Mouse (Mus musculus) monocyte, adult 5-6 weeks (primary cell): ENCODE data around the gene Baiap2. TPM values are rescaled to one million over a fixed set of nuclear protein-coding genes. Genes with fewer than 3 reads are reported as not detected.
A peak's percentile ranks its signal among the peaks of the same experiment; 100 is the strongest.

Experiments used
- ATAC-seq: fragments of 153-309, 156-312 bp; replicated peaks from 2 replicates; pipeline ENCODE4 v1.8.0; 2017; ENCODE audit warnings: mild to moderate bottlenecking; ENCODE audit not compliant: low TSS enrichment, insufficient number of reproducible peaks, severe bottlenecking, poor library complexity, low FRiP score
- total RNA-seq: library from RNA; stranded (forward); fragments of 200-1000, 200-491, 200-594 nt; gene quantifications from 3 replicates; pipeline ENCODE4 v1.2.3, GENCODE M21; 2017

Baiap2 gene
- total RNA-seq, 1 experiment from 2014 or later: 3.5 TPM

GRCm38 (mm10) chr11:119991338-119991678 is 48.7 kb downstream of the Baiap2 start:
- ATAC-seq: peak; percentile 59

GRCm38 (mm10) chr11:119997351-119997750 is 54.8 kb downstream of the Baiap2 start:
- ATAC-seq: no peak

GRCm38 (mm10) chr11:120002041-120002440 is 59.5 kb downstream of the Baiap2 start:
- ATAC-seq: no peak

DNA sequence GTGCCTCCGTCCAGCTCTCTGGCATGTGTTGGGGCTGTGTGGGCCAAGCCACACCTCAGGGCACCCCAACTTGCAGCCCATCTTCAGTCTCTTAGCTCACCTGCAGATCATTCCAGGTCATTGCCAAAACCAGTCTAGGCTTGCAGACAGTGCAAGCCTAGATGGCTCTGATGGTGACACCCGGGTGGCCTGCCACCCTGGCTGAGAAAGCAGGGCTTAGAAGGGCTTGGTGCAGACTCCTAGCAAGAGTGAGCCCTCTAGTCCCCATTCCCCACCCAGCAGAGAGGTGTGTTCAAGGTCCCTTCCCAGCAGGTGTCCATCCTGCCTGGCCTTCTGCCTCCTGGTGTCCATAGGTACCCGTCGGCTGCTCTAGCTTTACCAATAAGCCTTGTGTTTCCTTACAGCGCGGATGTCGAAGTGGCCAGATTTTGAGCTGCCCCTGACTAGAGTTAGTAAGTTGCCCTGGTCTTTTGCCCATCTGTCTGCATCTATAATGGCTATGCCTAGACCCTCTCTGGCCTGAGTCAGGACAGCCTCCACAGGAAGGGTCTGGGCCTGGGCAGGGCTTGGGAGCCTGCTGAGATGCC is 60.2 kb downstream of the Baiap2 start:
- no peak for ATAC-seq

- no peak for ATAC-seq
Measured at GRCm38 (mm10) chr11:120005434-120006317, 63.1 kb downstream of the Baiap2 start.

DNA sequence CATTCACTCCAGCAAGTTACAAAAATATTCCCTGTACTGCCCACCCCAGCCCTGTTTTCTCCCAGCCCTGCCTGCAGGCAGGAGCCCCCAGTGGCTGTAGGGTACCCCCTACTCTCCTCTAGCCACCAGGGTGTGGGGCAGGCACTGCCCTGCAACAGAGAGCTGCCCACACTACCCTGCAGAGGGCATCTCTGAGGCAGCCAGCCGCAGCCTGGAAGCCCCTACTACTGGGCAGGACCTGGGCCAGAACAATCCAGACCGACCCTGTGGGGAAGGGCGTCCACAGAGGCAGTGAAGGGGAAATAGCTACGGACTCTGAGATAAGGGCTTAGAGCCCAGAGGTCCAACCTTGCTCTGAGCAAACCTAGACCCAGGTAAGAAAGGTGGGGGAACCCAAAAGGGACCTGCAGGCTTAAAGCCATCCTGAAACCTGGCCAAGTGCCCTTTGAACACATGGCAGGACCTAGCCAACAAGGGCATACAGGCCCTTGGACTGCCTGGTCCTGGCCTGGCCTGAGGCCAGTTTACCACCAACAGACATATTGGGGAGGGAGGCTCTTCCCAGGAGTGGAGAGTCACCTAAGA is 65.0 kb downstream of the Baiap2 start:
- no peak for ATAC-seq

DNA sequence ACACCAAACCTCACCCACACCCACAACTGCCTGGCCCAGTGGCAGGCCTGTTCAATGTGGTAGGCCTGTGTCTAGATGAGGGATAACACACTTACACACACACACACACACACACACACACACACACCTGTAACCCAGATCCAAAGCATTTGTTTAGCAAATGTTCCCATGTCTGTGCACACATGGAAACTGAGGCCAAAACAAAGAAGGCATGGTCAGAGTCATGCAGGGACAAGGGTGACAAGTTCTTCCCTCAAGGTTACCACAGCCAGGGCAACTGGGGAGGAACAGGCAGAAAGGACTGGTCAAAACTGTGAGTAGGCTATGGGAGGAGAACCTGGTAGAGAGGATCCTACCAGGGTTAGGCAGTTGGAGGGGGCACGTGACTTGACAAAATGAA is 65.9 kb downstream of the Baiap2 start:
- no peak for ATAC-seq

DNA sequence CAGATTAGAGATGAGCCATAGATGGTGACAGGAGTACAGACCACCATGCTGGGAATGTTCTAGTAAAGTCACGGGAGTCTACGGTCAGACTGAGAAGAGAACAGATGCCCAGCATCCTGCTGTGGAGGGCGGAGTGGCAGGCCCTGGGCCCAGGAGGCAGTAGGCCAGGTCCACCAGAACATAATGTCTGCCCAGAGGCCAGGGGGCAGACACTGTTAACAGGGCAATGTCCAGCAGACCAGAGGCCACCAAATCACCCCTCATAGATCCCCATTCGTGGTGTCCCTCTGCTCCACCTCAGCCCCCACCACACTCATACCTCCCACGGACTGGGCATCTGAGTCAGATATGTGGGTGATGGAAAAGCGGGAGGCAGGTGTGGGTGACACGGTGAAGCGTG is 66.4 kb downstream of the Baiap2 start:
- ATAC-seq: no peak

- no peak for ATAC-seq
Measured at GRCm38 (mm10) chr11:120009937-120010336, 67.4 kb downstream of the Baiap2 start.

GRCm38 (mm10) chr11:120011114-120011760 is 68.7 kb downstream of the Baiap2 start:
- ATAC-seq: no peak

DNA sequence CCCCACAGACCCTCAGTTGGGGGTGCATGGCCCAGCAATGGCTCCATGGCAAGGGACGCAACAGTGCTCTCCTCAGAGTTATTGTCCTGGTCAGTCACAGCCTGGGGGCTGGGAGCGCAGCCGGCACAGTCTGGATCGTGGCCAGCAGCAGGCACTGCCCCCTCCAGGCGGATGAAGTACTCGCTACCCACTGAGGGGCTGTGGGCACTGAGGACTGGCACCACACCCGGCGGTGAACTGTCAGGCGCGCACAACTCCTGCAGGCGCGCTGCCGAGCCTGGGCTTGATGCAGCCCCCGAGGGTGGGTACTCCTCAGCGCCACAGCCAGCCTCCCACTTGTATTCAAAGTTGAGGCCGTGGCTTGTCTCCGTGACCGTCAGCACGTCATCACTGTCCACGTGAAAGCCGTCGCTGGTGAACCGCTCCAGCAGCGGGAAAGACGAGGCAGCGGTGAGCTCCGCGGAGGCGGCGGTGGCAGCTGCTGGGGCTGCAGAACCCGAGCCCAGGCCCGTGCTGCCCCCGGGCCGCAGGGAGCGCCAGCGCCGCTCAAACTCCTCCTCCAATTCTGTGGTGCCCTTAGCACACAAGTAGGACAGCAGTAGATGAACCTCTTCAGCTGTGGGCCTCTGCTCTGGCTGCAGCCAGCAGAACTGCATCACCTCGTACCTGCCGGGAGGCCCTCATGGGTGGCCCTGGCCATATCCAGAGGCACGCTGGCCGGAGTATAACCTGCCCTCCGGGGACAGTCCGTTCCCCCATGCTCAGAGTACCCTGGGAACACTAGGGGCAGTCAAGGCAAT is 69.4 kb downstream of the Baiap2 start:
- no peak for ATAC-seq

DNA sequence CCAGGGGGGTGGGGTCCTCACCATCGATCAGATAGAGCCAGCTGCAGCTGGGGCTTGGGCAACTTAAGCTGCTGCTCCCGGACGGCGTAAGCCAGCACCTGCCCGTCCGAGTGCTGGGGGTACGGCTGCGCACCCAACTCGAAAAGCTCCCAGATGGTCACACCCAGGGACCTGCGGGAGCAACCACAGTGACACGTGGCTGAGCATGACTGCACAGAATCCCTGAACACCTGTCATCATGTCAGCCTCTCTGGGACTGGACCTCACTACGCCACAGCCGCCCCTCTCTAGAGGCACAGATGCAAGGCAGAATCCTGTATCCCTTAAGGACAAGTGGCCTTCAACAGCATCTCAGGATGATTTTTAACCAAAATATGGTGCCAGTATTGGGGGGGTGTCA is 70.1 kb downstream of the Baiap2 start:
- ATAC-seq: no peak

GRCm38 (mm10) chr11:120013174-120013711 is 70.7 kb downstream of the Baiap2 start:
- ATAC-seq: peak; percentile 88

DNA sequence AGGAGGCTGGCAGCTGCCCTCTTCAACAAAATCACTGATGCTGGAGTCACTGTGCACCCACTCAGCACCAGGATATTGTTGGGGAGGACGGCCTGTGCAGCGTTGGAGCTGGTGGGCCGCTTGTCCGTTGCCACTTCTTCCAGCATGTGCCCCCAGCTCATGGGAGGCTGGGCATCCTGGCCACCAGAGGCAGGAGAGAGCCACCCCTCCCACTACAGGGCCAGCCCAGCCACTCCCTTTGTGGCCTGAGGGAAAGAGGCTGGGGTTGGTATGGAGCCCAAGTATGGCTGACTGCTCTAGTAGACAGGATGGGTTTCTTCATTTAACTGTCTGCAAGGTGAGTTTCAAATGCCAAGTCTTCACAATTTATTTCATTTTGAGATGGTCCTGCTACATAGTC is 72.2 kb downstream of the Baiap2 start:
- ATAC-seq: no peak

GRCm38 (mm10) chr11:120017011-120017410 is 74.4 kb downstream of the Baiap2 start:
- ATAC-seq: no peak

DNA sequence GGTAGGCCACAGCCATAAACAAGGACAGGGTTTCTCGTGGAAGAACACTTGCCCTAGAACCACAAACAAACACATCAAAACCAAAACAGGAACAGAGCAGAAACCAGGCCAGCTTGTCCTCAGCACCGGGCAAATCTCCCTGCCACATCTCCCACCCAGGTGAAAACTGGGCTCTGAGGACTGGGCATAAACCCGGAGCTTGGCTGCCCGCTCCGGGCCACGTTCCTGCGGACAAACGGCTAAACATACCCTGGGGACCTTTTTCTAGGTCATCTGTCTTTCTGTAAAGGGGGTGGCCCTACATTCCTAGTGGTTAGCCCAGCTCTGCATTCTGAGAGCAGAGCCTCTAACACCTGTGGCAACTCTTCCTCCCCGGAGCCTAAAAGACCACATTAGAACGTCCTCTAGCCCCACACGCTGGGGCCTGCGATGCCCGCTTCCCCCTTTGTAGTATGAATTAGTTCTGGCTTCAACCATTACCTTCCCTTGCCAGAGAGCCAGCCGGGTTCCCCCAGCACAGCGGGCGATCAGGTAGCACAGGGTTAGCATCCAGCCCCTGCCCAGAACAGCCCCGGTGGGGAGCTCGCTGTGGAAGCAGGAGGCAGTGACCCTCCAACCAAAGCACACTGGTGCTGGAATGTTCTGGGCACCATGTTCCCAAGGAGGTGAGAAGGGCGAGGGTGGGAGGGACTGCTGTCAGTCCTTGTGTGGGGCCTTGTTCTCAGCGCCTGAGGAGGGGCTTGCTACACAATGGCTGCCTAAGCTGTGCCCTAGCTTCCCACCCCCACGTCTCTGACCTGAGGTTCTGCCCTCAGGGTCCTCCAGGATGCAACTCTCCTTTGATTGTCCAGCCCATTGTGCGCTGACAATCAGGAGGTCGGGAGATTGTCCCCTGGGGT is 77.2 kb downstream of the Baiap2 start:
- ATAC-seq: no peak

DNA sequence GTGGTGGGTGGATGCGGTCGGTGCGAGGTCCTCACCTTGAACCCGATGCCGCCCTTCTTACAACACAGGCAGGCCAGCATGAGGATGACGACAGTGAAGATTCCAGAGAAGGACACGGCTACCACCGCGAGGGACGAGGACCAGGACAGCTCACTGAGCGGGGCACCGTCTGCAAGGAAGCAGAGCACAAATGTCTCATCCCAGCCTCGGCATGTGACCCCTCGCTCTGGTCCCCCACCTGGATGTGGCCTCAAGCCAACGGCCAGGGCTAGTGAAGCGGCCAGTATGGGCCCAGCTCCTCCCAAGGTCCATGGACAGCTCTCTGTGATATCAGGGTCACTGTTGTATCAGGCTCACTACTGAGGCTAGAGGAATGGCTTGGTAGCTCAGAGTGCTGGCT is 78.8 kb downstream of the Baiap2 start:
- ATAC-seq: no peak

DNA sequence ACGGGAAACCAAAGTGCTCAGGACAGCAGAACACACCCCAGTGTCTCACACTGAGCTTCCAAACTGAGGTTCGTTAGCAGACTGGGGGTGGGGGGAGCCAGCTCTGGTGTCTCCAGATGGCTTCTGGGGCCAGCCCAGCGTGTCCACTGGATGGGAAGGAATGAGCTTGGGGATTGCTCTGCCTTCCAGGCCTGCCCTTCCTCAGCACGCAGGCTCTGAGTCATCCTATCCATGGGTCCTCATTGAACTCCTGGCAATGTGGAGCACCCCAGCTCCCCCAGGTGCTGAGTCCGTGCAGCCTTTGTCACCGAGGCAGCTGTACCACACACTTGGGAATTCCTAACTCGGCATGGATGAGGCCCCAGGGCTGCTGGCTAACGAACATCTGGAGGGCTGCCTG is 79.7 kb downstream of the Baiap2 start:
- no peak for ATAC-seq
